Mouse (Mus musculus) heart, adult 2 months (tissue): ENCODE measurements around the gene Slc26a8. TPM values are rescaled to one million over a fixed set of nuclear protein-coding genes. Genes with fewer than 3 reads are reported as not detected.

Experiments used
- DNase-seq, 2 experiments: peaks; one replicate each; pipeline ENCODE4 v3.0.0; 2021
- H3K27ac ChIP-seq: fragments of 200-600 bp; 2 replicates; pipeline ENCODE4 v1.8.1; 2022
- H3K27me3 ChIP-seq: fragments of 200-500 bp; 2 replicates; pipeline ENCODE4 v1.6.1; 2012; ENCODE audit warnings: mild to moderate bottlenecking, low read length, inconsistent platforms, mixed read lengths; ENCODE audit not compliant: control insufficient read depth, insufficient read depth
- H3K36me3 ChIP-seq: fragments of 200-500 bp; 2 replicates; pipeline ENCODE4 v1.6.1; 2012; ENCODE audit warnings: low read length, inconsistent platforms; ENCODE audit not compliant: control insufficient read depth, insufficient read depth
- H3K4me1 ChIP-seq: fragments of 200-500 bp; 2 replicates; pipeline ENCODE4 v1.6.1; 2011; ENCODE audit warnings: low read length; ENCODE audit not compliant: control insufficient read depth, insufficient read depth
- H3K4me3 ChIP-seq: fragments of 200-600 bp; 2 replicates; pipeline ENCODE4 v1.8.1; 2022
- H3K79me2 ChIP-seq: fragments of 200-500 bp; replicated peaks from 2 replicates; pipeline ENCODE4 v1.6.1; 2012; ENCODE audit warnings: mild to moderate bottlenecking, inconsistent platforms, low read length, moderate library complexity, mixed read lengths; ENCODE audit not compliant: control insufficient read depth, insufficient read depth
- H3K9ac ChIP-seq: fragments of 200-500 bp; 2 replicates; pipeline ENCODE4 v1.6.1; 2012; ENCODE audit warnings: low read depth, mild to moderate bottlenecking, control low read depth, inconsistent platforms, low read length, mixed read lengths
- CTCF ChIP-seq: fragments of 200-600 bp; IDR thresholded peaks from 2 replicates; pipeline ENCODE4 v1.8.1; 2022; ENCODE audit warnings: antibody characterized with exemption, mild to moderate bottlenecking, moderate library complexity
- EP300 ChIP-seq: fragments of 200-500 bp; IDR thresholded peaks from 2 replicates; pipeline ENCODE4 v1.6.1; 2011; ENCODE audit warnings: low read depth, low read length, control low read depth; ENCODE audit not compliant: insufficient read depth
- POLR2A ChIP-seq: fragments of 200-500 bp; IDR thresholded peaks from 2 replicates; pipeline ENCODE4 v1.6.1; 2011; ENCODE audit warnings: mild to moderate bottlenecking, low read depth, low read length, control low read depth; ENCODE audit not compliant: insufficient read depth
- WGBS: fragments of 180-500 bp; shearing (Covaris S2); methylation state at CpG from one replicate; pipeline ENCODE4 v1.1.7; 2018; 5-methylcytosine and 5-hydroxymethylcytosine counted together
- intact Hi-C: fragments of 180-260 bp; cut with DNase I; formaldehyde crosslinking; loops from one replicate; pipeline ENCODE4 v1.15.1; 2025
- polyA plus RNA-seq: library from polyadenylated mRNA; depleted of rRNA; stranded (reverse); fragments of >200 nt; gene quantifications from 2 replicates; pipeline ENCODE4 v1.2.3, GENCODE M21; 2012
- total RNA-seq, 2 experiments: library from RNA; stranded (reverse); gene quantifications; 2 replicates each; pipeline ENCODE4 v1.2.3; 2021

Slc26a8 gene
- total and polyA plus RNA-seq, 3 experiments: 0.26 to 1.3 (median 0.70) TPM

GRCm38 (mm10) chr17:28697290-28698195 lies 7.5 kb upstream of the Slc26a8 start:
- peak; percentile 50 to 59 for DNase-seq
- intact Hi-C loops: no loop called here
- peak overlapping the region; percentile 14 for H3K9ac ChIP-seq

DNA sequence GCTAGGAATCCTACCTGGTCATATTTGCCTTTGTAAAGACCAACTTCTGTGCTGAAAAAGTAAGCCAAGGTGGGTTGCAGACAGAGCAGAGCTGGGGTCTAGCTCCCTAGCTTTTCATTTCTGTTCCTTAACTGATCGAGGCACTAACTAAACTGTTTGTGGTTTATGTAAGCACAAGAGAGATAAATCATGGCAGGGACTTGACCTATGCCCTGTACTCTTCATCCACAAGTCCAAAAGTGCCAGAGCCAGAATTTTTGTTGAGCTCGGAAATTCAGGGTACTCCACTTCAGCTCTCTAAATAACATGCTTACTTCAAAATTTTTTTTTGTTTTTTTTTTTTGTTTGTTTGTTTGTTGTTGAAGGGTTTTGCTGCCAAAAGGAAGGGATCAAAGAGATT lies 6.6 kb upstream of the Slc26a8 start:
- WGBS: 33% methylated on average over 2 of the region's 2 CpGs

More at GRCm38 (mm10) chr17:28697290-28698195, 7.5 kb upstream of the Slc26a8 start:
- Histone ChIP-seq H3K4me1 (peaks cover 35% of the 10 kb centered on the region), H3K27ac (peak overlapping the region; percentile 62), H3K36me3 (peaks cover 53% of the 10 kb centered on the region), H3K27me3 (no peaks in the 10 kb centered on the region), H3K79me2 (peaks cover 8% of the 10 kb centered on the region), H3K4me3 (no peak overlapping the region)
- TF ChIP-seq POLR2A (no peak), CTCF (no peak), EP300 (no peak)
- 22% methylated on average over 13 of the region's 13 CpGs for WGBS

DNA sequence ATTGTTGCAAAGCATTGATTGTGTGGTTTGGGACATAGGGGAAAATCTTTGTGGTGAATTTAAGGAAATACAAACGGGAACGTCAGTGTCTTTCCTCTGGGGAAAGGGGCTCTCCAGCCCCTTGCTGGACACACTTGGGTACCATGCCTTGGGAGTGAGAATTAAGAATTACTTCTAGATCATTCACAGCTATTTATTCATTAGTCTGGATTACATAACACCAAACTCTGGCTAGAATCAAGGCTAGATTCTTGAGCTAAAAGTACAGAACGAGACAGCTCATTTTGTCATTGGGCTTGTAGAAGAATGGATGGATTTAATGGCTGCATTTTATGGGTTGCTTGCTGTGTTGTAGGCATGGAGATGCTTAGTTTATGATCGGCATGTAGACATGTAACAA lies 4.8 kb upstream of the Slc26a8 start:
- intact Hi-C loops: loop anchor here (5.0 kb wide), 4 partner anchors 52 to 337 kb away; partner anchors contain the start of genes Srpk1 and Srsf3
- no peak for DNase-seq
- no peak for TF ChIP-seq CTCF
- no peak for TF ChIP-seq POLR2A
- TF ChIP-seq EP300: no peak
- Histone ChIP-seq H3K27me3 (no peaks in the 10 kb centered on the region), H3K27ac (no peak overlapping the region; the same call in 1 of the 2 replicates), H3K36me3 (peaks cover 42% of the 10 kb centered on the region), H3K4me3 (no peak overlapping the region), H3K9ac (no peak overlapping the region), H3K79me2 (peaks cover 8% of the 10 kb centered on the region), H3K4me1 (peaks cover 27% of the 10 kb centered on the region)
- WGBS: 61% methylated on average over 4 of the region's 4 CpGs

More for the DNA sequence above, 6.6 kb upstream of the Slc26a8 start:
- no peak for TF ChIP-seq EP300
- TF ChIP-seq POLR2A: no peak
- TF ChIP-seq CTCF: no peak
- DNase-seq: no peak
- H3K9ac ChIP-seq: no peak overlapping the region
- H3K79me2 ChIP-seq: peaks cover 11% of the 10 kb centered on the region
- no peaks in the 10 kb centered on the region for H3K27me3 ChIP-seq
- intact Hi-C loops: no loop called here
- peaks cover 48% of the 10 kb centered on the region for H3K36me3 ChIP-seq
- H3K4me1 ChIP-seq: peaks cover 30% of the 10 kb centered on the region
- no peak overlapping the region for H3K4me3 ChIP-seq
- H3K27ac ChIP-seq: peak overlapping the region; percentile 62; the same call in 1 of the 2 replicates

DNA sequence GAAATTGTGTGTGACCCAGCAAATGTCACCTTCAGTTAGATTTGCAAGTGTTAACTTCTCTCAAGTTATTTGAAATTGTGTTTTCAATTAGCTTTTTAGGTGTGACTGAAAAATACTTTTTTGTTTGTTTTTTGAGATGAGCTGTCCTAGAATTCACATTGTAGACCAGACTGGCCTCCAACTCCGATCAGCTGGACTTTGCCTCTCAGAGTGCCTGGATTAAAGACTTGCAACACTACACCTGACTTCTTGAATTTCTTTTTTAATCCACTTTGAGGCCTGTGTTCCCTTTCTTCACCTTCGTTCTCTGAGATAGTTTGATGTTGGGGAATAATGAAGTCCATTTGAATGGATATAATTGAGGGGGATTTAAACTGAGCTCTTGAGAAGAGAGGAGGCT lies 4.0 kb upstream of the Slc26a8 start:
- intact Hi-C loops: loop anchor here (5.0 kb wide), 4 partner anchors 53 to 338 kb away; partner anchors contain the start of genes Srpk1 and Srsf3
- Histone ChIP-seq H3K4me3 (no peak overlapping the region), H3K27ac (peak overlapping the region; percentile 94), H3K9ac (no peak overlapping the region), H3K27me3 (no peaks in the 10 kb centered on the region), H3K4me1 (peaks cover 27% of the 10 kb centered on the region), H3K79me2 (peaks cover 7% of the 10 kb centered on the region), H3K36me3 (peaks cover 40% of the 10 kb centered on the region)
- WGBS: 75% methylated on average over 2 of the region's 2 CpGs
- no peak for DNase-seq
- no peak for TF ChIP-seq CTCF
- TF ChIP-seq EP300: no peak
- no peak for TF ChIP-seq POLR2A

GRCm38 (mm10) chr17:28693086-28693485 lies 3.1 kb upstream of the Slc26a8 start:
- H3K9ac ChIP-seq: no peak overlapping the region
- WGBS: 16% methylated on average over 3 of the region's 3 CpGs
- peaks cover 34% of the 10 kb centered on the region for H3K36me3 ChIP-seq
- H3K4me3 ChIP-seq: peak overlapping the region; percentile 98; the same call in 1 of the 2 replicates
- peaks cover 23% of the 10 kb centered on the region for H3K4me1 ChIP-seq
- no peaks in the 10 kb centered on the region for H3K27me3 ChIP-seq
- intact Hi-C loops: loop anchor here (2.0 to 5.0 kb wide), 6 partner anchors 18 to 339 kb away; partner anchors contain the start of genes Brpf3, Srpk1 and Srsf3
- no peak for TF ChIP-seq CTCF
- no peak for TF ChIP-seq EP300
- TF ChIP-seq POLR2A: no peak
- H3K79me2 ChIP-seq: peaks cover 5% of the 10 kb centered on the region
- DNase-seq: no peak
- peak overlapping the region; percentile 94 for H3K27ac ChIP-seq

DNA sequence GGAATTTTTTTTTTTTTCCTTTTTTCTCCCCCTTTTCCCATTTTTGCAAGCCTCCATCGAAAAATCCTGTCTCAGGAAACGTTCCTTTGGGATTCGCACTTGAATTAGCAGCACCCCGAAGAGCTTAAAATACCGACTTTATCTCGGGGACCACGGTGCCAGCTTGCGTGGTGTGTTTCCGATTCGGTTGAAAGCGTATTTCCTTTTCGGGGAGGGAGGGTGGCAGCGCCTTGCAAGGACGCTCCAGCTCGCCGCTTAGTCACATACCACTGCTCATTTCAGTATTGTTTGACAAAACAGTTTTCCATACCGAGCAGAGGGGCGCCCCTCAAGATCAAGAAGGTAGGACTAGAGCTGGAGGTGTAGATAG lies 2.3 kb upstream of the Slc26a8 start:
- no peak for TF ChIP-seq CTCF
- TF ChIP-seq EP300: no peak
- peak; percentile 28; the same call in 1 of the 2 replicates for TF ChIP-seq POLR2A
- WGBS: under 1% methylated on average over 18 of the region's 18 CpGs
- peaks cover 5% of the 10 kb centered on the region for H3K79me2 ChIP-seq
- intact Hi-C loops: loop anchor here (2.0 to 5.0 kb wide), 6 partner anchors 18 to 340 kb away; partner anchors contain the start of genes Brpf3, Srpk1 and Srsf3
- no peaks in the 10 kb centered on the region for H3K27me3 ChIP-seq
- H3K27ac ChIP-seq: peak overlapping the region; percentile 94
- peak; percentile 55 to 73 for DNase-seq
- H3K36me3 ChIP-seq: peaks cover 28% of the 10 kb centered on the region
- peak overlapping the region; percentile 98 for H3K4me3 ChIP-seq
- H3K4me1 ChIP-seq: peaks cover 17% of the 10 kb centered on the region
- peak overlapping the region; percentile 97 for H3K9ac ChIP-seq
